Mouse (Mus musculus) left cerebral cortex, adult 11 months (tissue): ENCODE measurements around the gene Gm13691.
"Not testable (repeated sequence)": the region's sequence is repeated elsewhere in the genome, so short reads cannot be mapped to it uniquely, and the experiment has no call there.

Experiments
- DNase-seq: peaks from one replicate; pipeline ENCODE4 v3.0.0; 2022; ENCODE audit warnings: low spot score

The Gm13691 gene

GRCm38 (mm10) chr2:84035997-84036396, 45.6 kb downstream of the Gm13691 start:
- no peak for DNase-seq

GRCm38 (mm10) chr2:84037304-84037703, 47.0 kb downstream of the Gm13691 start:
- DNase-seq: no peak

GRCm38 (mm10) chr2:84037943-84038342, 47.6 kb downstream of the Gm13691 start:
- not testable (repeated sequence) for DNase-seq

DNA sequence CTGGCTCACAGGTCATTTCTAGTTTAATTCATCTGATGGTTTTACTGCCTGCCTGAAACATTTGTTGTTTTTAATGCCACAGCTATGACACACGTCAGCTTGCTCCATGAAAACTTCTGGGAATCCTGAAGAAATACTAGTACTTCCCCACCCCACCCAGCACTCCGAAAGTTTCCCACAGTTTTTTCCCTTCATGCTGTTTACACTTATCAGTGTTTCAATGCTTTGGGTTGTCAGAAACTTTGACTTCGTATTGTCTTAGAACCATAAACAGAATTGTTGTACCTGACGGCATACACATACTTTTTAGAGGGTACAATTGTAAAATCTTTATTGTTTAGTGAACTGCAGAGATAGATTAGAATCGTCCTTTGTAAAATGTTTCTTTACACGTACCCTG, 48.9 kb downstream of the Gm13691 start:
- DNase-seq: no peak
